Mouse (Mus musculus) testis, adult 2 months (tissue): ENCODE measurements at regions not wholly inside any gene's neighbourhood (a gene's known extent, or its start where the extent isn't known, plus 50 kb on each side); places are given as distances from the start of the nearest gene placed in this dataset.

Source experiments
- CTCF ChIP-seq: fragments of 200-500 bp; IDR thresholded peaks from 2 replicates; pipeline ENCODE4 v1.5.1; 2012; ENCODE audit warnings: low read depth, mild to moderate bottlenecking, inconsistent platforms, low read length, moderate library complexity; ENCODE audit not compliant: control insufficient read depth, insufficient read depth, insufficient replicate concordance
- POLR2A ChIP-seq: fragments of 200-500 bp; IDR thresholded peaks from 2 replicates; pipeline ENCODE4 v1.6.1; 2012; ENCODE audit warnings: low read depth, mild to moderate bottlenecking, inconsistent platforms, low read length, moderate library complexity; ENCODE audit not compliant: control insufficient read depth

- TF ChIP-seq POLR2A, result no peak
- TF ChIP-seq CTCF, result no peak
Observed at GRCm38 (mm10) chr9:113587260-113587659, 120.8 kb downstream of the Pdcd6ip start.
